26 mouse cellular contexts compared by ENCODE assay signal in genomic region chr1:192068188-192068587, GRCm38 (mm10). TPM values are rescaled to one million over a fixed set of nuclear protein-coding genes. Genes with fewer than 3 reads are reported as not detected.
A peak's percentile ranks its signal among the peaks of the same experiment; 100 is the strongest.
DNase-seq lines count a peak whose midpoint lies in the region; ATAC-seq and TF ChIP-seq lines count a peak whose summit lies in the region.
"Had no signal": no experiment of that assay in that cellular context is flagged by ENCODE, and none has a peak within 500 bp of the region (broad histone marks: within the 10 kb centered on the region; RNA-seq: fewer than 3 reads in every experiment).

No protein-coding gene starts in this region.

- 0 out of 2 replicates have a peak, but pooled peaks have one; percentile 38 for ATAC-seq in stomach, embryonic 14.5 days (ENCODE audit: insufficient number of reproducible peaks, insufficient read depth, low FRiP score, low read depth)
- ATAC-seq in stomach, postnatal 0 days (ENCODE audit: low FRiP score, low TSS enrichment), result no peak; the same call in 1 of the 2 replicates
- peak; percentile 62; the same call in 1 of the 2 replicates for ATAC-seq in liver, embryonic 14.5 days (ENCODE audit: insufficient read depth)
- no peak for ATAC-seq in monocyte, adult 5-6 weeks (replicated peaks; ENCODE audit: insufficient number of reproducible peaks, low FRiP score, low TSS enrichment, poor library complexity, severe bottlenecking)
- ATAC-seq: hindbrain, embryonic 16.5 days; intestine, embryonic 15.5 days; midbrain, embryonic 16.5 days had no signal

- H3K9ac ChIP-seq in stomach, embryonic 14.5 days (replicated peaks; ENCODE audit: low read depth, low read length), result no peak overlapping the region
- no peak overlapping the region for H3K9ac ChIP-seq in stomach, postnatal 0 days (ENCODE audit: low read length)
- H3K9ac ChIP-seq in liver, embryonic 14.5 days (replicated peaks), result no peak overlapping the region
- H3K9ac ChIP-seq: embryonic facial prominence, embryonic 15.5 days; intestine, embryonic 15.5 days; limb, embryonic 13.5 days; lung, embryonic 14.5 days had no signal

- H3K27me3 ChIP-seq in stomach, embryonic 14.5 days (ENCODE audit: control insufficient read depth, insufficient read depth, low read length), result no peaks in the 10 kb centered on the region
- no peaks in the 10 kb centered on the region for H3K27me3 ChIP-seq in stomach, postnatal 0 days (ENCODE audit: control insufficient read depth, insufficient read depth, low read length)
- no peaks in the 10 kb centered on the region for H3K27me3 ChIP-seq in liver, embryonic 14.5 days (ENCODE audit: control insufficient read depth, insufficient read depth, low read length)
- H3K27me3 ChIP-seq: CH12.LX; embryonic facial prominence, embryonic 15.5 days; intestine, embryonic 15.5 days; limb, embryonic 13.5 days; megakaryocyte, embryonic 14.5 days had no signal

- TF ChIP-seq CTCF in stomach, postnatal 0 days (IDR thresholded peaks at IDR 0.05; ENCODE audit: low read depth), result no peak
- TF ChIP-seq CTCF in liver, embryonic 14.5 days (IDR thresholded peaks at IDR 0.05; ENCODE audit: low read depth), result no peak

- no peak overlapping the region for H3K4me3 ChIP-seq in stomach, embryonic 14.5 days (ENCODE audit: low read depth, low read length)
- no peak overlapping the region for H3K4me3 ChIP-seq in stomach, postnatal 0 days (ENCODE audit: low read depth, low read length)
- no peak overlapping the region for H3K4me3 ChIP-seq in liver, embryonic 14.5 days (ENCODE audit: insufficient read depth in 1 of 2, low read depth in 2 of 2, low read length in 2 of 2)
- H3K4me3 ChIP-seq: embryonic facial prominence, embryonic 15.5 days; forebrain, embryonic 10.5 days; heart, embryonic 10.5 days; intestine, embryonic 15.5 days; layer of hippocampus, adult 2 months; limb, embryonic 13.5 days; megakaryocyte, embryonic 14.5 days had no signal

- no peak for DNase-seq in stomach, postnatal 0 days (ENCODE audit: low spot score)
- DNase-seq in c-Kit-positive CD71-positive TER-119-positive erythroid progenitor cells, embryonic 14.5 days (ENCODE audit: low spot score), result peak; percentile 29
- no peak for DNase-seq in liver, embryonic 14.5 days (ENCODE audit: low read depth in 3 of 3, low spot score in 3 of 3)
- no peak for DNase-seq in kidney, adult 18-20 months
- DNase-seq in kidney, postnatal 25 days, result no peak
- DNase-seq: adrenal gland, postnatal 25 days; B cell, adult 2 months; cerebellum, adult 11 months; cerebellum, adult 9-11 months; kidney, adult 9 months; kidney, postnatal 14 days; layer of hippocampus, postnatal 36 days; lung, embryonic 14.5 days; right cerebral cortex, postnatal 4 days had no signal

- peaks cover 20% of the 10 kb centered on the region for H3K36me3 ChIP-seq in stomach, embryonic 14.5 days (ENCODE audit: control insufficient read depth, insufficient read depth, low read length)
- H3K36me3 ChIP-seq in stomach, postnatal 0 days (ENCODE audit: control insufficient read depth, insufficient read depth, low read length), result peaks cover 31% of the 10 kb centered on the region
- H3K36me3 ChIP-seq in liver, embryonic 14.5 days (replicated peaks; ENCODE audit: control insufficient read depth, insufficient read depth, low read depth), result peaks cover 4% of the 10 kb centered on the region
- H3K36me3 ChIP-seq: forebrain, embryonic 10.5 days had no signal

- peaks cover 5% of the 10 kb centered on the region; the same call in 1 of the 2 replicates for H3K9me3 ChIP-seq in stomach, embryonic 14.5 days (ENCODE audit: control insufficient read depth, low read depth, low read length)
- no peaks in the 10 kb centered on the region for H3K9me3 ChIP-seq in stomach, postnatal 0 days (ENCODE audit: control insufficient read depth, low read length)
- H3K9me3 ChIP-seq in liver, embryonic 14.5 days (ENCODE audit: control insufficient read depth, low read length), result peaks cover 3% of the 10 kb centered on the region; the same call in 1 of the 2 replicates
- H3K9me3 ChIP-seq: embryonic facial prominence, embryonic 15.5 days; intestine, embryonic 15.5 days had no signal

- H3K4me1 ChIP-seq in stomach, embryonic 14.5 days (ENCODE audit: control insufficient read depth, insufficient read depth, low read length), result peaks cover 15% of the 10 kb centered on the region
- peaks cover 2% of the 10 kb centered on the region; the same call in 1 of the 2 replicates for H3K4me1 ChIP-seq in stomach, postnatal 0 days (replicated peaks; ENCODE audit: control insufficient read depth, insufficient read depth)
- H3K4me1 ChIP-seq in liver, embryonic 14.5 days (replicated peaks; ENCODE audit: control insufficient read depth in 2 of 2, insufficient read depth in 2 of 2, low read length in 1 of 2), result peaks cover 0 to 2% of the 10 kb centered on the region in 2 experiments; a peak in 3 of 4 replicates

- TF ChIP-seq EP300 in stomach, postnatal 0 days (optimal IDR thresholded peaks at IDR 0.05), result no peak
- no peak for TF ChIP-seq EP300 in liver, embryonic 14.5 days (IDR thresholded peaks at IDR 0.05; ENCODE audit: low read depth)

- no peak overlapping the region for H3K27ac ChIP-seq in stomach, embryonic 14.5 days (ENCODE audit: low read length)
- H3K27ac ChIP-seq in stomach, postnatal 0 days (replicated peaks), result no peak overlapping the region
- H3K27ac ChIP-seq in liver, embryonic 14.5 days, result no peak overlapping the region
- H3K27ac ChIP-seq: embryonic facial prominence, embryonic 15.5 days; forebrain, embryonic 10.5 days; heart, embryonic 10.5 days; intestine, embryonic 15.5 days; layer of hippocampus, adult 2 months; limb, embryonic 13.5 days had no signal

- H3K4me2 ChIP-seq in stomach, embryonic 14.5 days (replicated peaks; ENCODE audit: low read depth, low read length), result no peak overlapping the region
- H3K4me2 ChIP-seq in stomach, postnatal 0 days (replicated peaks; ENCODE audit: low read depth), result no peak overlapping the region
- no peak overlapping the region for H3K4me2 ChIP-seq in liver, embryonic 14.5 days (ENCODE audit: low read depth)
- H3K4me2 ChIP-seq: embryonic facial prominence, embryonic 15.5 days; intestine, embryonic 15.5 days; limb, embryonic 13.5 days; lung, embryonic 14.5 days had no signal

- 38% methylated on average over 2 of the region's 2 CpGs for WGBS in stomach, embryonic 14.5 days
- 45% methylated on average over 2 of the region's 2 CpGs for WGBS in stomach, postnatal 0 days
- 52% methylated on average over 2 of the region's 2 CpGs for whole genome bisulfite sequencing in liver, embryonic 14.5 days (ENCODE audit: insufficient replicate concordance)

RNA-seq across cellular contexts. Expression of gene Traf5, which starts 24.2 kb away (rescaled TPM):
- 28.8 and 30.4 TPM in 2 replicates for polyA plus RNA-seq in stomach, embryonic 14.5 days (2014; fragmentation: Nextera tagmentation; extraction: Ambion mirVana)
- polyA plus RNA-seq in stomach, postnatal 0 days (2015; fragmentation: Nextera tagmentation; extraction: Ambion mirVana), result 16.6 and 17.7 TPM in 2 replicates
- 4.9 and 7.2 TPM in 2 replicates for polyA plus RNA-seq in liver, embryonic 14.5 days (2012; rRNA removed)
- polyA plus RNA-seq in liver, embryonic 14.5 days (2014; fragmentation: Nextera tagmentation; extraction: Ambion mirVana), result 4.9 and 6.6 TPM in 2 replicates
- 27.1 to 48.1 TPM (median 30.7 TPM) in 3 replicates for total RNA-seq in monocyte, adult 5-6 weeks (2017)

Comparison
In these comparisons a context has a peak if more than half of its experiments do, and no peak if none do; other contexts are left out.
1. ATAC-seq: peak in stomach, embryonic 14.5 days (single experiment) and liver, embryonic 14.5 days (single experiment); none in stomach, postnatal 0 days (single experiment) and monocyte, adult 5-6 weeks (single experiment).